ENCODE assay signal across 8 mouse cellular contexts in genomic region chr8:95099009-95099408, GRCm38 (mm10). TPM values are rescaled to one million over a fixed set of nuclear protein-coding genes. Genes with fewer than 3 reads are reported as not detected.
DNase-seq lines count a peak whose midpoint lies in the region; ATAC-seq and TF ChIP-seq lines count a peak whose summit lies in the region.
"Had no signal": no experiment of that assay in that cellular context is flagged by ENCODE, and none has a peak within 500 bp of the region (broad histone marks: within the 10 kb centered on the region; RNA-seq: fewer than 3 reads in every experiment).

No protein-coding gene starts in this region.

- H3K27me3 ChIP-seq in cerebellum, adult 2 months (ENCODE audit: control insufficient read depth, insufficient read depth, low read length) = no peaks in the 10 kb centered on the region
- H3K27me3 ChIP-seq in hindbrain, embryonic 16.5 days (replicated peaks; ENCODE audit: control insufficient read depth, insufficient read depth, low read length) = no peaks in the 10 kb centered on the region
- H3K27me3 ChIP-seq in midbrain, embryonic 13.5 days = no peaks in the 10 kb centered on the region
- H3K27me3 ChIP-seq in spleen, adult 2 months (ENCODE audit: control insufficient read depth, insufficient read depth, low read length) = no peaks in the 10 kb centered on the region
- H3K27me3 ChIP-seq: liver, embryonic 15.5 days had no signal

- TF ChIP-seq POLR2A in cerebellum, adult 2 months (IDR thresholded peaks at IDR 0.05; ENCODE audit: borderline replicate concordance, insufficient read depth, low read length) = no peak
- no peak for TF ChIP-seq POLR2A in spleen, adult 2 months (IDR thresholded peaks at IDR 0.05; ENCODE audit: low read depth, low read length)

- no peaks in the 10 kb centered on the region for H3K4me1 ChIP-seq in cerebellum, adult 2 months (ENCODE audit: control insufficient read depth, insufficient read depth, low read length)
- H3K4me1 ChIP-seq in hindbrain, embryonic 16.5 days (ENCODE audit: control insufficient read depth, insufficient read depth, low read depth, low read length) = no peaks in the 10 kb centered on the region
- no peaks in the 10 kb centered on the region for H3K4me1 ChIP-seq in midbrain, embryonic 13.5 days (replicated peaks)
- H3K4me1 ChIP-seq in spleen, adult 2 months (ENCODE audit: control insufficient read depth, insufficient read depth, insufficient read length) = no peaks in the 10 kb centered on the region
- H3K4me1 ChIP-seq: liver, embryonic 15.5 days had no signal

- intact Hi-C loops in left cerebral cortex, postnatal 14 days (cut with DNase I) = no loop called here

- H3K4me2 ChIP-seq in hindbrain, embryonic 16.5 days (ENCODE audit: low read length) = no peak overlapping the region
- H3K4me2 ChIP-seq in midbrain, embryonic 13.5 days (replicated peaks) = no peak overlapping the region
- H3K4me2 ChIP-seq: liver, embryonic 15.5 days had no signal

- no peak overlapping the region for H3K9ac ChIP-seq in hindbrain, embryonic 16.5 days (ENCODE audit: low read depth, low read length)
- no peak overlapping the region for H3K9ac ChIP-seq in midbrain, embryonic 13.5 days (replicated peaks)
- H3K9ac ChIP-seq: liver, embryonic 15.5 days had no signal

- H3K9me3 ChIP-seq in hindbrain, embryonic 16.5 days (ENCODE audit: control insufficient read depth, low read length) = no peaks in the 10 kb centered on the region
- H3K9me3 ChIP-seq in midbrain, embryonic 13.5 days = no peaks in the 10 kb centered on the region
- H3K9me3 ChIP-seq: liver, embryonic 15.5 days had no signal

- 29% methylated on average over 5 of the region's 5 CpGs for WGBS in cerebellum, adult 2 months
- WGBS in hindbrain, embryonic 16.5 days = 29% methylated on average over 5 of the region's 5 CpGs
- 22% methylated on average over 5 of the region's 5 CpGs for WGBS in midbrain, embryonic 13.5 days
- WGBS in spleen, adult 2 months = 45% methylated on average over 5 of the region's 5 CpGs

- DNase-seq in T-cell, adult 2 months (ENCODE audit: low spot score) = peak; percentile 30
- peak; percentile 56 to 67 for DNase-seq in cerebellum, adult 2 months
- DNase-seq in frontal cortex, postnatal 10 days (ENCODE audit: low spot score in 2 of 2) = peak; percentile 54 to 66
- DNase-seq in left cerebral cortex, postnatal 14 days (ENCODE audit: low spot score in 2 of 2) = peak; percentile 60 to 72
- DNase-seq in spleen, adult 2 months (ENCODE audit: low read depth in 1 of 2, low spot score in 2 of 2) = peak in 1 of 2 experiments; percentile 46

- no peak overlapping the region for H3K27ac ChIP-seq in cerebellum, adult 2 months (ENCODE audit: insufficient read depth, low read length)
- H3K27ac ChIP-seq in hindbrain, embryonic 16.5 days (ENCODE audit: low read depth, low read length) = no peak overlapping the region
- H3K27ac ChIP-seq in midbrain, embryonic 13.5 days = no peak overlapping the region
- no peak overlapping the region for H3K27ac ChIP-seq in spleen, adult 2 months (ENCODE audit: insufficient read depth, low read length)
- H3K27ac ChIP-seq: liver, embryonic 15.5 days had no signal

- H3K4me3 ChIP-seq in cerebellum, adult 2 months (replicated peaks; ENCODE audit: insufficient read depth, low read depth, low read length) = no peak overlapping the region
- H3K4me3 ChIP-seq in hindbrain, embryonic 16.5 days (ENCODE audit: low read length) = no peak overlapping the region
- no peak overlapping the region for H3K4me3 ChIP-seq in midbrain, embryonic 13.5 days (replicated peaks)
- no peak overlapping the region for H3K4me3 ChIP-seq in spleen, adult 2 months (ENCODE audit: extremely low read depth, insufficient read depth, insufficient read length)
- H3K4me3 ChIP-seq: liver, embryonic 15.5 days had no signal

- ATAC-seq in hindbrain, embryonic 16.5 days = peak; percentile 65
- peak; percentile 54 for ATAC-seq in midbrain, embryonic 13.5 days

- peaks cover 51% of the 10 kb centered on the region for H3K36me3 ChIP-seq in hindbrain, embryonic 16.5 days (ENCODE audit: control insufficient read depth, insufficient read depth, low read length)
- H3K36me3 ChIP-seq in midbrain, embryonic 13.5 days = peaks cover 97% of the 10 kb centered on the region
- peaks cover 8% of the 10 kb centered on the region for H3K36me3 ChIP-seq in spleen, adult 2 months (ENCODE audit: control insufficient read depth, insufficient read depth, low read length)

- TF ChIP-seq CTCF in cerebellum, adult 2 months (IDR thresholded peaks at IDR 0.05; ENCODE audit: borderline replicate concordance, insufficient read depth, low read depth, low read length) = peak; percentile 85
- peak; percentile 85 for TF ChIP-seq CTCF in spleen, adult 2 months (IDR thresholded peaks at IDR 0.05; ENCODE audit: extremely low read depth, insufficient read depth, insufficient read length, insufficient replicate concordance)

RNA-seq across cellular contexts. Expression of gene Katnb1, which starts 18.0 kb away (rescaled TPM):
- 53.0 and 54.0 TPM in 2 replicates for polyA plus RNA-seq in cerebellum, adult 2 months (2012; rRNA removed)
- polyA plus RNA-seq in hindbrain, embryonic 16.5 days (2015; fragmentation: Nextera tagmentation; extraction: Ambion mirVana) = 47.0 and 48.4 TPM in 2 replicates
- 10 to 100 TPM; 43.9 to 47.2 TPM for total RNA-seq in left cerebral cortex, postnatal 14 days (2021)
- polyA plus RNA-seq in midbrain, embryonic 13.5 days (2015; fragmentation: Nextera tagmentation; extraction: Ambion mirVana) = 38.8 and 39.7 TPM in 2 replicates
- 13.2 and 17.7 TPM in 2 replicates for polyA plus RNA-seq in spleen, adult 2 months (2012; rRNA removed)

RNA-seq across cellular contexts. Expression of gene Drc7, which starts 44.1 kb away (rescaled TPM):
- 2.2 and 5.1 TPM in 2 replicates for polyA plus RNA-seq in cerebellum, adult 2 months (2012; rRNA removed)
- polyA plus RNA-seq in hindbrain, embryonic 16.5 days (2015; fragmentation: Nextera tagmentation; extraction: Ambion mirVana) = 3.1 and 3.2 TPM in 2 replicates
- 1 to 10 TPM; 1.3 to 2.1 TPM for total RNA-seq in left cerebral cortex, postnatal 14 days (2021)
- 0.24 and 0.58 TPM in 2 replicates for polyA plus RNA-seq in midbrain, embryonic 13.5 days (2015; fragmentation: Nextera tagmentation; extraction: Ambion mirVana)
- polyA plus RNA-seq in spleen, adult 2 months (2012; rRNA removed) = 0.12 and 0.13 TPM in 2 replicates
